Mouse (Mus musculus) thymus, adult 2 months (tissue): ENCODE data around the gene Stk33.

Experiments
- CTCF ChIP-seq: fragments of 200-500 bp; IDR thresholded peaks from 2 replicates; pipeline ENCODE4 v1.5.1; 2012; ENCODE audit warnings: mild to moderate bottlenecking, control low read depth, low read length, moderate library complexity, borderline replicate concordance; ENCODE audit not compliant: control insufficient read depth, poor library complexity, insufficient read depth; ENCODE audit errors: extremely low read depth
- POLR2A ChIP-seq: fragments of 200-500 bp; IDR thresholded peaks from 2 replicates; pipeline ENCODE4 v1.6.1; 2012; ENCODE audit warnings: mild to moderate bottlenecking, low read length, control low read depth, moderate library complexity; ENCODE audit not compliant: control insufficient read depth, poor library complexity, insufficient read depth; ENCODE audit errors: extremely low read depth

DNA sequence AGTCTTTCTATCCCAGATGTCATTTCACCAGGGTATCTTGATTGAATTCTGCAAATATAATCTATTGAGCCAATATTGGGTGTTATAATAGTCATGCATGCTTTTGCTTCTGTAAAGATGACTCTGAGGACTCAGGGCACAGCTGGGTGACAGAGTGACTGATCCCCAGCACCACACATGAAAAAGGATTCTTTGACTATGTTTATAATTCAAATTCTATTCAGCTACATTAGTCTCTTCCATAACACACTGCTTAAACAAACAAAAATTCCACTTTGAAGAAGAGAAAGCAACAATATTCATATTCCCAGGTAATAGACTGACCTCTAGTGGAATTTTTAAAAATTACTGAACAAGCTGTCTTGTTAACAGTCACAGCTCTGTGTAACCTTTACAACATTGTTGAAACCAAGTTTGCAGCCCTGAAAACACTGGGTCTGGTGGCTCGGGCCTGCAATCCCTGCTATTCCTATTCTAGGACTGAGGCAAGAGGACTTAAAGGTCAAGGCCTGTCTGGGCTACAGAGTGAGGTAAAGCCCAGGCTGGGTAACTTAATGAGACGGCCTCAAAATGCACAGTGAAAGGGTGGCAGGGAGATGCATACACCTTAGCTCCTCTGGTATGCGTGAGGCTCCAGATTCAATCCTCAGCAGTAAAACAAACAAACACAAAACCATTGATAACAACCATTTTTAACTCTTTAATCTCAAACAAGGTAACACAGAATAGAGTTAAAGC is 14.3 kb downstream of the Stk33 start:
- TF ChIP-seq CTCF: no peak
- TF ChIP-seq POLR2A: no peak
